Mouse (Mus musculus): ENCODE data around the gene Samd4. TPM values are rescaled to one million over a fixed set of nuclear protein-coding genes. Genes with fewer than 3 reads are reported as not detected.

Gene Samd4
- polyA plus RNA-seq, 1 experiment = 28.6 TPM

GRCm38 (mm10) chr14:47000096-47000736 is 117.6 kb downstream of the Samd4 start:
- DNase-seq (ENCODE audit: low spot score) = no peak

DNA sequence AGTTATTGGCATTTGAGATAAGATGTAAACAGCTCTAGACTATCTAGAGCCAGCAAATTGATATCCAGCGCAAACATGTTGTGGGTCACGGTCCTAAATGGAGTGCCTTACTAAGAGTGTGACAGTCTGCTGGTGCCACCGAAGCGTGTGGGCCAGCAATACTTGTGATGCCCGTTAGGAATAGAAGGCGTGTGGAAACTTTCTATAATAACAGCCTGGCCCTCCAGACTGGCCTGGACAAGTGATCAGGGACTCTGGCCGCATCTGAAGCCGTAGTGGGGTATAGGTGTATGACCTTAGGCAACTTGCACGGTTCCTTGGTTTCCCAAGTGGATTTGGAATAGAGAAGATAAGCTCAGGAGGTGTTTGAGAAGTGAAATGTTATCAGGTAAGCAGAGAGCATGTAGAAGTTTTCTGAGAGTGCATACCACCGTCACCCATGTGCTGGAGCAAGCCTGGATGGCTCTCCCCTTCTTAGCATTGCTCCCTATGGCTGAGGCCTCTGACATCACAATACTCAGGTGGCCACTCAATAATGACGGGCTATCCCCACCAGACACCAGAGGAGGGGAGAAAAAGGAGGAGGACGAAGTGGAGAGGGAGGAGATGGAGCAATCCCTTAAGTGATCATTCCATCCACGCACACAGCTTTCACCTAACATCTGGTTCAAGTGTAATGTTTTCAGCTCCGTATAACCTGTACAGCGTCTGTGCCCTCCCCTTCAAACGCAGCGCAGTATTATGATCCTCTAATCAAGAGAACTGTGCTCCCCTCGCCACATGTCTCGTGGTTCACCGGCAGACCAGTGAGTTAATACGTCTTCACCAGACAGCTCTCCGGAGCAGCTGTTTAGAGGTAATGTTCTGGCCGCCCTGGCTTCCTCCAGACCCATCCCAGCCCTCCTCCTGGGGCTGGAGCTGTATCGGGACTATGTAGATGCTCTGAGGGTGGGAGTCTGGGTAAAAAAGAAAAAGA is 118.4 kb downstream of the Samd4 start:
- DNase-seq (ENCODE audit: low spot score) = no peak

DNA sequence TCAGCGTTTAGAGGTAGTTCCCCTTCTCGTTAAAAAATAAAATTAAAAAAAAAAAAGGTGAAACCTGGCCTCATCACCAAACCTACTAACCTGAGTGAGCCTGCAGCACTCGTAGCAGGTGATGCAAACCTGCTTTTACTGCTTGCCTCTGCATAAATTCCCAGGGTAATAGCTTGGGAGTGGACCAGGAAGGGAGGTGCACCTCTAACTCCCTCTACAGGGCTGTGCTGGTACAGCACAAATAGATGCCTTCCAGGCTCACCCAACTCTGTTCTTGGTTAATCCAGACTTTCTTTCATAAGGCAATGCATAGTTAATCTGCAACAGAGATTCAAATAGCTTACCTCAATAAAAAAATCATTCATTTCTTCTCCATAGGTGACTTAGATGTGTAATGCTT is 121.5 kb downstream of the Samd4 start:
- no peak for DNase-seq (ENCODE audit: low spot score)

DNA sequence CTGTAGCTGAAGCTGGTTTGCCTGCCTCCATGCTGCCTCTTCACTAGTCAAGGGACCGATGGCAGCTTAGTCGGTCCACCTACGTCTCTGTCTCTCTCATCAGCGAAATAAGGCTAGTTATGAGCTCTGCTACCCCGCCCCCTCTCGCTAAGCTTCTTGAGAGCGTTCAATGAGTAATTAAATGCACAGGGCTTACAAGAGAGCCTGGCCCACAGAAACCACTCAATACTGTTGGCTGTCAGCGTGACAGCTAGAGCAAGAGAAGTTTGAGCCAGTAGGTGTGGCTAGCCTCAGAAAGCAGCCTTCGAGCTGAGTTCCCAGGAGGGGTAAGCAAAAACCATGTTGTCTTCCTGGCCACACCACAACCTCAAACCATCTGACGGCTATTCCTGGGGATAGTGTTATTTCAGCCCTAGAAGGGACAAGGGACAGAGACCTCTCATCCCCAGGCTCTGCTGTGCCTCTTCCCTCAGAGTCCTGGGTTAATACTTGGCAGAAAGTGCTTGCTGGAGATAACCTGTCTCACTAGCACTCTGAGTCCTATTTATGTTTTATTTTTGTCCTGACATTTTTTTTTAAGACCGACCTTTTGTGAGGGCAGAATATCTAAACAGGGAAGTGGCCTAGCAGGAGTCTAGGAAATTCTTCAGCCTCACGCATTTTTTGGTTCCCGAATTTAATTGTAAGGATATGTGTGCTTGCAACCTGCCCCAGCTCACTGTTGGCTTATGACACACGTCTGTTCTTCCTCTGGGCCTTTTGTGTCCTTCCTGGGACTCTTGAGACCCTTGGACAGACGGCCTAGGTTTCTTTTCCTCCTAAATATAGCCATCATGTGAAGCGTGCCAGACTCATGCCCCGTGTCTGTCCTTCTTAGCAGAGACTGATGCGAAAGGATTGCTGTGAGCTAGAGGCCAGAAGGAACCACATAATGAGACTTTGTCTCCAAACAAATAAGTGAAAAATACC is 128.8 kb downstream of the Samd4 start:
- no peak for DNase-seq (ENCODE audit: low spot score)

DNA sequence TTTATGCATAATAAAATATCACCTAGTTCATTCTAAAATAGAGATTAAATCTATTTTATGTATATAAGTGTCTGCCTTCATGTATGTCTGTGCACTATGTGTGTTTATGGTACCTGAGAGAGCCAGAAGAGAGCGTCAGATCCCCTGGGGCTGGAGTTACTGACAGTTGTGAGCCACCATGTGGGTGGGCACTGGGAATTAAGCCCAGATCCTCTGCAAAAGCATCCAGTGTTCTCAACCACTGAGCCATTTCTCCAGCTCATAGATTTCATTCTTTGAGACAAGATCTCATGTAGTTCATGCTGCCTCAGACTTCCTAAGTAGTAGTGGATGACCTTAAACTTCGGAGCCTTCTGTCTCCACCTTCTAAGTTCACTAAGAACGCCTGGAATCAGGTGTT is 133.0 kb downstream of the Samd4 start:
- no peak for DNase-seq (ENCODE audit: low spot score)

- no peak for DNase-seq (ENCODE audit: low spot score)
Measured at GRCm38 (mm10) chr14:47017658-47018057, 135.0 kb downstream of the Samd4 start.

DNA sequence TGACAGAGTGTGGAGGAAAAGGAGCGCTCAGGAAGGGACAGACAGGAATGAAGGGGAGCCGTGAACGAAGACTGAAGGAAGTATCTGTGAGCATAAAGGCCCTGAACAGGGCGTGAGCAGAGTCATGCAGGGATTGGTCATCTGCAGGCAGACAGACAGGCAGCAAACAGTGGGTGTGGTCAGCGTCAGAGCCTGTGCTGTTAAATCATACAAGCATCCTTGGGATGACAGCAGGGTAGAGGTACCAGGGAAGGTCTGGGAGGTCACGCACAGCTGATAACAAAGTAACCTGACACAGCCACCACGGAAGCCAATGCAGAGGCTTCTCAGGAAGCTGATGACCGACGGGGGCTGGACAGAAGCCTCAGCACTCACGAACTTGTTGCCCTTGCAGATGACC is 138.2 kb downstream of the Samd4 start:
- DNase-seq (ENCODE audit: low spot score) = no peak

- DNase-seq (ENCODE audit: low spot score) = no peak
Measured at GRCm38 (mm10) chr14:47023529-47023928, 140.9 kb downstream of the Samd4 start.

GRCm38 (mm10) chr14:47027431-47028118 is 144.9 kb downstream of the Samd4 start:
- DNase-seq (ENCODE audit: low spot score) = no peak

- no peak for DNase-seq (ENCODE audit: low spot score)
Measured at GRCm38 (mm10) chr14:47031542-47031941, 148.9 kb downstream of the Samd4 start.

DNA sequence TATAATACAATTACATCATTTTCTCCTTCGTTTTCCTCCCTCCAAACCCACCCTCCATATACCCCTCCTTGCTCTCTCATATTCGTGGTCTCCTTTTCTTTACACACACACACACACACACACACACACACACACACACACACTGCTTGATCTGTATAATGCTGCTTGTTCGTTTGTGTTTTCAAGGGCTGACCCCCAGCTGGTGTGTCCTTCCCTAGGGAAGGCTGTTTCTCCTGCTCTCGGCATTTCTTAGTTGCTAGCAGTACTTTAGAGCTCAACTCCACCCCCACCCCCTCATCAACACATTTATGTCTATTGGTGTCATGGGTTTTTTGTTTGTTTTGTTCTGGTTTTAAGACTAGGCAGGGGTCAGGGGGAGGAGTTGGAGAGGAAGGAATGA is 149.5 kb downstream of the Samd4 start:
- no peak for DNase-seq (ENCODE audit: low spot score)

DNA sequence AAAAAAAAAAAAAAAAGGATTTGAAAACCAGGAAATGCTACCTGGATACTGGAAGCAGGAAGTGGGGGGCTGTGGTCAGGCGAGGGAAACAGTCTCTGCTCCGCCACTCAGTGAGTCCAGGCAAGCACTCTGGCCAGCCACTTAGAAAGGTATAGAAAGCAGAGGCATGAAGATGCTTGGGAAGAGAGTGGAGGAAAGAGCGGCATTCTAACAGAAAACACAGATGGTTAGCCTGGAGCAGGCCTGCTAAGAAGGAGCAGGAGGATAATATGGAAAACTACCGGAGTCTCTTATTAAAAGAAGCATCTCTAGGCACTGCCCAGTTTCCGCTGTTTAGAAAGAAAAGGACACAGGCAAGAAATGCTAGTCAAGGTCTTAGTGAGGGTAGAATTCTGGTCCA is 150.8 kb downstream of the Samd4 start:
- DNase-seq (ENCODE audit: low spot score) = no peak

DNA sequence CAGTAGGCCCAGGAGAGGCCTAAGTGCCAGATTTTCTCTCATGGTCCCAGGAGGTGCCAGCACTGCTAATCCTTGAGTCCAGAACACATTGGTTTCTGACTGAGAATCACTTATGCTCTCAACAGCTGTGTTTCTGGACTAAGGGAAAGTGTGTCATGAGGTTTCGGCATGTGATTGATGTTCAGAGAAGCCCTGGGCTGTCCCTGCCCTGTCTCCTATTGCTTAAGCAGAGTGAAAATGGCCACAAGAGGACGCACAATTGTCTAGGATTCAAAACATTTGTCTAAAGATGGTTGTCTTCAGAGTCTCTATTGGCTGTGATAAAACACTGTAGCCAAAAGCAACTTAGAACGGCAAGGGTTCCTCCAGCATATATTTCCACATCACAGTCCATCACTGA is 159.0 kb downstream of the Samd4 start:
- no peak for DNase-seq (ENCODE audit: low spot score)

GRCm38 (mm10) chr14:47049051-47049450 is 166.4 kb downstream of the Samd4 start:
- no peak for DNase-seq (ENCODE audit: low spot score)

DNA sequence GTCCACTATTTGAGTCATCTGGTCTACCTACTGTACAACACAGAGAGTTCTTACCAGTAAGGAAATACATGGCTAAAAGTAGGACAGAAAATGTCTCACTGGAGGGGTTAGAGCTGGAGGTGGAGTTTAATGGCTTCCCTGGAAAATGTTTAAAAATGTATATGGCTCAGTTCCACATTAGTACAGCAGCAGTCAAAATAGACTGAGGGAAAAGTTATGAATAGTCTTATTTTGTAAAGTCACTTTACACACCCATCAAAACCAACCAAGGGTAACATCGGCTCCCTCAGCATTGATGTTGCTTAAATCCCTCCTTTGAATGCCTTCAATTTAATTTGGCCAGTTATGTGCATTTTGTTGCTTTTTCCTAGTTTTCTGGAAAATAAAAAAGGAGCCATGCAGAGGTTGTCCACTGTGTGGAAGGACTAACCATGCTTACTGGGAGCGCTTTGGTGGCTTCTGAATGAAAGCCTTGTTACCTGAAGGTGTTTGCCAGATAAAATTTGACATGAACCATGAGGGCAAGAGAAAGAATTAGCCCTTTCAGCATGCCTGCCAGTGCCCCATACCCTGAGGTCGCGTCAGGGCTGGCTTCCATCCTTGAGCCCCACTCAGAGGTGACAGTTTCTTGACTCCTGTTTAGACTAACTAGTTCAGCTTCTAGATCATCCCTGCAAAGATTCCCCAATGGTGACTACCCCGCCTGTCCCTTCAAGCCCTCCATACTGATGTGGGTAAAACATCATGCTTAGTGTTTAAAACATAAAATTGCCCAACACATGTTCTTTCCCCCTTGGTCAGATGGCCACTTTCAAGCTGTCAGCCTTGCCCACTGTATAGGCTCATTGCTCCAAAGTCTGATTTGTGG is 169.3 kb downstream of the Samd4 start:
- no peak for DNase-seq (ENCODE audit: low spot score)

- DNase-seq (ENCODE audit: low spot score) = no peak
Measured at GRCm38 (mm10) chr14:47053101-47053500, 170.4 kb downstream of the Samd4 start.

- no peak for DNase-seq (ENCODE audit: low spot score)
Measured at GRCm38 (mm10) chr14:47053824-47054223, 171.2 kb downstream of the Samd4 start.

DNA sequence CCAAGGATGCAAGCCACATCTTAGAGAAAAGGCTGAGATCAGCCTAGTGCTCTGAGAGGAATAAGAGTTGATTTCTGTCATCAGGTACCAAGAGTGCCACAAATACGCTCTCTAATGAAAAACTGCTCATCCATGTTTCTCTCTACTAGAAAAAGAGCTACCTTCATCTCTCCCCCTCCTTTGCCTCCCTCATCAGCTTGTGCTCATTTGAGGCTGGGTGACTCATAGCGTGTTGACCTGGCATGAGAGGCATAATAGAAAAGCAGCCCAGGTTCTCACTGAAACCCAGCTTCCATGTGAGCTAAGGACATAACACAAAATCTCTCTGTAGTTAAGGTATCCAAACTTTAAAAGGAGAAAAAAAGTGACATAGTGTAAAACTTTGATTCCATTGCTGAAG is 176.3 kb downstream of the Samd4 start:
- no peak for DNase-seq (ENCODE audit: low spot score)

DNA sequence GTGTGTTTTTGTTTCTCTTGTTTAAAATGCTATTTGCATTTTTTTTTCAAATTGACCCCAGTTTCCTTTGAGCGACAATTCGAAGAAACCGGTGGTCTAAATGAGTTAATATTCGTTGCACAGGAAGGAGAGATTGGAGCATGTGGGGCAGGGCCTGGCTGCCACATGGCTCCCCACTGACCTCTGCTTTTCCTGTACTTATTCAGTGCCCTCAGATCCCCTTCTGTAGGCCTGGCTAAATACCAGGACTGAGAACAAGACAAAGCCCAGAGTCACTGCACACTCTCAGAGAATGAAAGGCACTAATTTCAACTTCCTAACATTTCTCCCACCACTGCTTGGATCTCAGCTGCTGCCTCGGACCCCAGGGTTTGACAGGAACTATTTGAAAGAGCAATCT is 182.4 kb downstream of the Samd4 start:
- no peak for DNase-seq (ENCODE audit: low spot score)

DNA sequence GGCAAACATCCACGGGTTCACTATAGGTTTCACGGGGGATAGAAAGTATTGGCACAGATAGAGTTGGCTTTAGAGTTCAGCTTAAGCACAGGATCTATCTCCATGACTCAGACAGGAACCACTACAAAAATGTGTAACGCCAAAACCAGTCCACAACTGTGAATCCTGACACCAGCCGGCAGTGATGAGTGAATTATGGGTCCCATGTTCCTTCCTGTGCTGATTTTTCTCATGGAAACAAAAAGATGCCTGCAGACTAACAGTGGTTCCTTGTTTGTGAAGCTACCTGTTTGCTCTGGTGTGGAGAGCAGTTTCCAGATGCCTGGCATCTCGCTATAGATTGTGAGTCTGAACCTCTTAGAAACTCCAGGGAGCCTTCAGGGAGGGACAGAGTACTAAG is 184.2 kb downstream of the Samd4 start:
- no peak for DNase-seq (ENCODE audit: low spot score)

All from urinary bladder, adult 2 months (tissue).